Mouse (Mus musculus) retina, postnatal 1 day (tissue): ENCODE measurements around the gene Phldb2.

Experiments
- DNase-seq: peaks from one replicate; pipeline ENCODE4 v3.0.0-alpha.2; 2012

Gene Phldb2

DNA sequence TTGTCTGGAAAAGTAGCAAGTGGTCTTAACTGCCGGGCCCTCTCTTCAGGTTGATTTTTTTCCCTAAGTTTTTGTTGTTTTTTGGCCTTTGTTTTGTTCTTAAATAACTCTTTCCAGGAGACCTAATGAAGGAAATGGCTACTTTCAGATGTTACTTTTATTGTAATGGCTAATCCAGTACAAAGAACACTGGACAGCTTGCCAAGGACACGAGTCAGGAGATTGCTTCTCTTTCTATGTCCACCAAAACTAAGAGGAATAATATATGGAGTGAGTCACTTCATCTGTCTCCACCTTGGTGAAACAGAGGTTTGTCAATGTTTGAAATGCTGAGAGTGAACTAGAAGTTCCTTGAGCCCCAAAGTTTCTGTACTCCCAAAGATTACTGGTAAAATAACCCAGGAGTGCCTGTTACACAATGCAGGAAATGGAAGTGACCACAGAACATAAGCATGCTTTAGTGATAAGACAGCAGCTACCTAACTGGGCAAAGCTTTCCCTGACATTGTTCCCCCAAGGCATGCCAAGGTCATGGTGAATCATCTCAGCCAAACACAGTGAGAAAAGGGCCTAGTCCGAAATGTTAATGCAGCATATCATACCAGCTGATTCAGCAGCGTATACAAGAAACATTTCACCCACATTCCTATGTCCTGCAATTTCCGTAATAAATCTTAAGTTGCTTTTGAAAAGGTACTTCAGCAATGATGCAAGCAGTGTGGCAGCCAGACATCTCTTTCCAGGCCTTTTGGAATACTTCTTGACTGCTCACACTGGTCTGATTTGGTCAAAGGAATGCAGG, 115.7 kb downstream of the Phldb2 start:
- no peak for DNase-seq

DNA sequence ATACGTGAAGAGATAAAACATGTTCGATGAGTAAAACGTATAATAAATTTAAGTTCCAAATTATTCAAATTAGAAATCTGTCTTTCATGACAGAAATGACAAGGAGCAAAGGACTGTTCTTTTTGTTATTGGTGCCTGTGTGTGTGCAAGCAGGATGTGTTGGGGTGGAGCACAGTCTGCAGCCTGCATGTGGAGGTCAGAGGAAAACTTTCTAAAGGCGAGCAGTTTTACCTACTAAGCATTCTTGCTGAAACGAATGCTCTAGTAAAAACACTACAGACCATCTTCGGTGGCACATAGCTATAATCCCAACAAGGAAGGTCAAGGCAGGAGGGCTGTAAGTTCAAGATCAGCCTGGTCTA, 120.7 kb downstream of the Phldb2 start:
- DNase-seq, result no peak

DNA sequence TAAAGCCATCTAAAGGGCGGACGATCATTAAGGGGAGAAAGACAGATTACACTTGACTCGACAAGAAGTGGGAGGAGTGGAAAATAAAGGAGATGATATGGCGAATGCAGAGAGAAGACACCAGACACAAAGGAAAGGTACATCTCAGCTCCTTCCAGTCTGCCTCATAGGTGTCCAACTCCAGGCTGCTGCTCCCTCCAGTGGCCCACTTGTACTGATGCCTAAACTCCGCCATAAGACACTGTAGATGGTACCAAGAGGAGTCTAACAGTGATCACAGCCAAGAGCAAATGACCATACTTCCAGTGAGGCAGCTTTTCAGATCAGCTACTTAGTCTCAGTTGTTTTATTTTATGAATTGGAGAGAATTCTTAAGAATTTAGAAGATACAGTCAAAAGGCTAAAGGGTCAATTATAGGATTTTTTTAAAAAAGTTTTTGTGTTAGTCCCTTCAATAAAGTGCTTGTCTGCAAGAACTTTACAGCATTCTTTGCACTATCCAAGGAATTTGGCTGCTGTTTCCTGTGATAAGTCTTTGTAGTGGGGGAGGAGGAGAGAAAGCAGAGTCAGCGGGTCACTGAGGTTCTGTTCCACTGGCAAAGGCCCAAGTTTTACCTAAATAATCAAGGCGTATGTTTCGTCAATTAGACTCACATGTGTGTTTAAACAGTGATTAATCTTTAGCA, 121.2 kb downstream of the Phldb2 start:
- DNase-seq, result no peak

DNA sequence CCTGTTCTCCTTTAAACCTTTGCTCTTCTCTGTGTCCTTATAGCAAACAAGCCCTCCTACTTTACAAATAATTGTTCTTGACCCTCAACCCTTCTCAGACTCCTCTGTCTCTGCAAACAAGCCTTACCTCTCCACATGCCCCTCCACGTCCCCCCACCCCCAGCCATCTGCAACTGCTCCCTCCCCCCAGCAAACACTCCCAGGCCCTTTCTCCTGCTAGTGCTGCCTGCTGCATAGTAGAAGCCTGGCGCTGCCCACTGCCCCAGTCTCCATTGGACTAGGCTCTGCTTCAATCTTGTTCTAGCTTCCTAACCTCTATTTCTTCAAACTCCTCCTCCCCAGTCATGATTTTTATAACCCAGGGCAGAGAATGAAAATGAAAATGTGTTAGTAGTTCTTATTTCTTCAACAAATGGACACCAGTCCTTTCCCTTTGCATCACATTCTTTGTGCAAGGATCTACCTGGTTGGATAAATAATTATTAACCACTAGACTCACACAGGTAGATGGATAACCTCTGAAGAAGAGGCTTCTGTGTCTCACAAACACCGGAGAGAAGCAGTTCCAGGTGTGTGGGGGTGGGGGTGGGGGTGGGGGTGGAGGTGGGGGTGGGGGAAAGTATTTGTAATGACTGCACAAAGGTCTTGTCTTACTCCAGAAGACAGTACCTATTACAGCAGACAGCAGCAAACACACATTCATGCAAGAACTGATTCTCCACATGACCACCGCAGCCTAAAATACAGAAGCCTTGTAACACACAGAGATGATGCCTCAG, 122.1 kb downstream of the Phldb2 start:
- DNase-seq, result no peak

DNA sequence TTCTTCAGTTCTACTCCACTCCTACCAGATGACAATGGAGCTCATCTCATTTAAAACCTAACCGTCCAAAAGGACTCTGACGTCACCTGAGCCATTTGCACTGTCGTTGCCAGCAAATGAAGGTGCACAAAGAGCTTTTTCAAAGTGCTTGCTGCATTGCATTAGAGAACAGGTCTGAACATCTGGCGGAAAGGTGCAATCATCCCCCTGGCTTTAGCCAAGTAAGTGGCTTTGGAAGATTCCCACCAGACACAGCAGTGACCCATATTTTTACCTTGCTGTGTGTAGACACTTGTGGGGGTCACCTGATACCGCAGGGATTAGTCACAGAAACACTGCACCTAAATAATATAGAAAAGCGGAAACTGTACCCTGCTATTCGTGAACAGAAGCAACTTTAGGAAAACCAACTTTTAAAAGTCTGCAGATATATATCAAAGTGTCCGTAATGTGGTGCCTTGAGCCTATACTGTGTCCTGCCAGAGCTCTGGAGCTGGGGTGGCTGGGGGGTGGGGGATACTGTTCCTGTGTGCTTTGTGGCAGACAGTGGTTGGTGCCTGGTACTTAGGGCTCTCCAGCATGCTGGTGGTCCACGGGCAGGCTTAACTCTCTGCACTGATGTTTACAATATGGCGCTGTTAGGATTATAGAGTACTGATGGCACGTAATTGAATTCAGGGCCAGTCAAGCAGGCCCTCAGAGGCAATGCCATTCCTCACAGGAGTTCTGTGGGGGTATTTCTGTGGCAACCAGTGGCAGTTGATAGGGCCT, 123.1 kb downstream of the Phldb2 start:
- DNase-seq, result peak; percentile 23

DNA sequence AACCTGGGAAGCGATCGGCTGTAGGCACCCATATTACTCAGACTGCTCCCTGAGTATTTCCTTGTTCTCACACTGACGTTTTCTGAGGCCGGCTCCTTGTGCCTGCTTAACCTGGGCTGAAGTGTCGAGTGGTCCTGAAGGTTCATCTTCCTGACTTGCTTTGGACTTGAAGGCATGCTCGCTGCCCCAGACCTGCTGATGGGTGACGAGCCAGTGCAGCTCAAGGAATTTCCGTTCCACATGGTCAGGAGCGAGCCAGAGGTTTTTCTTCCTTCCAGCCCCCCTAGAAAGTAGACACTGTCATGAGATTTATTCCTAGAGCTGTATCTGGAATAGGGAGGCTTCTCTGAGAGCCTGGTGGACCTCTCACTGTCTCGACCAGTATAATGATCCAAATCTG, 128.1 kb downstream of the Phldb2 start:
- DNase-seq, result no peak

DNA sequence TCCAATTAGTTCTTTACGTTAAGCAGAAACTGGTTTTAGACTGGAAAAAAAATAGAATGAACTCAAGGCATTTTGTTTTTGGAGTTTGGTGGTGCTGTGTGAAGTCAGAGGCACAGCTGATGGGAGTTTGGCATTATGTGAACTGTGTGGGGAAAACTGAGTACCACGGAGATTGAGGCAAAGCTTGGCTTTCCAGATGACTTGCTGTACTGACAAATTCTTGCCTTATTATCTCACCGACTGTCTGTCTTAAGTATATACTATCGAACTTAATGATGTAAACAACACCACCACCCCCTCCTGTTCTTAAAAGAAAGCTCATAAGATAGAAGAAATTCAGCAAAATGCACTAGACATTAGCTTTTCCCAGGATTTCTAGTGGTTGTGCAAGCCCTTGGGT, 129.4 kb downstream of the Phldb2 start:
- no peak for DNase-seq

DNA sequence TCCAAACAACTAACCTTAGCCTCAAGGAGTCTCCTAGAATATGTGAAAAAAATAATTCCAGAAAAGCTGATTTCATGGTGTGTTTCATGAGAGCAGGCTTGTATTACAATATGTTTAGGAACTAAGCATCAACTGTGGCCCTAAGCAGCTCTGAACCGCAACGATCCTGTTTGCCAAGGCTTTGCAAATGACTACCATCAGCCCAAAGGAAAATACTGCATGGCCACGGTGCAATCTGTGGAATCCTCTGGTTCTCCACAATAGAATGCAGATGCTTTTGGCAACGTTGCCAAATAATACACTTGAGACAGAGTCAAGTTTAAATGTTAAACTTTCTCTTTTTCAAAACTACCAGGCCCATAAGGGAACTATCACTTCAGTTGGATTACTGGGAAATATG, 133.5 kb downstream of the Phldb2 start:
- DNase-seq, result no peak

DNA sequence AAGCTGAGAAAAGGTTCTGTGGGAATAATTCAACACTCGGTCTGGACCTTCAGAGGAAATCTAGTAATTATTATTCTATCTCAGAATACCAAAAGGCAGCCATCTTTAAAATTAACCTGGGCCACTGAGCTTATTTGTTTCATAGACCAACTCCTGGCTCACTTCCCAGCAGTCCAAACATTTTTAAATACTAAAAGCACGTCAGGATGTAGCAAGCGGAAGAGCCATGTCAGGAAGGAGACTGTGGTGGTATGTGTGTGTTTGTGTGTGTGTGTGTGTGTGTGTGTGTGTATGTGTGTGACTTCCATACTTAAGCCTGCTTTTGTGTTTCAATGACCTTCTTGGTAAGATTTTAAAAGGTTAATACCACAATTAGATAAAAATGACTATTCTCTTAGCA, 135.6 kb downstream of the Phldb2 start:
- no peak for DNase-seq

DNA sequence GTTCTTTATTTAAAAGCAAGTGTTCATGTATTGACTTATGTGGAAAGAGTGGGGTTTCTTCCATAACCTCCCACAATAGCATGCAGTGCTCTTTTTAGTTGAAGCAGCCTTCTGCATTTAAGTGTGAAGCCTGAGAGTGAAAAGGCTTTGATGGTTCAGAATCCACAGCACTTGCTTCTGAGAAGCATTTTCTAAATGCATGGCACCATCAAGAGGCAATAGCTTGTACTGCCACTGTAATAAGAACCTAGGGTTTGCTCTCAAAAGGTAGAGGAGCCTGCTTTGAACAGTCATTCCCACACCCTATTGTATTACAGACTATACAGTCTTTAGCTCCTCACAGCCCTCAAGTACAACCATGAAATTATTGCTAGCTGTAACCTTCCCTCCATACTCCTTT, 136.7 kb downstream of the Phldb2 start:
- DNase-seq, result no peak

DNA sequence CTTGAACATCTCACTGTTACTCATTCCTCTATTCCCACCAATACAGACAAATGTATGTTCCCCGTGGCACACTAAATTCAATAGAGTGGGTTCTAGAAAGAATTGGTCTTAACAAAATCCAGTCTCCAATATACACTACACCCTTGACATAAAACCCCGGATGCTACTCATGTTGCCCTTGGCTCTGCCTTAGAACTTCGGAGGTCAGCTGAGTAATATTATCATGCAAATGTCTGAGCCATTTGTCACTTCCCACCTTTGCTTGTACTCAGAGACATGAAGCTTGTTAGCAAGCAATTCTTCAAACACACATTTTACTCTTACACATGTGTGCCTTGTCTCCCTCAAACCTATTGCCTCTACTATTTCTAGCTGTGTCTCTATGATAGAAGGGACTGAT, 138.8 kb downstream of the Phldb2 start:
- DNase-seq, result no peak

DNA sequence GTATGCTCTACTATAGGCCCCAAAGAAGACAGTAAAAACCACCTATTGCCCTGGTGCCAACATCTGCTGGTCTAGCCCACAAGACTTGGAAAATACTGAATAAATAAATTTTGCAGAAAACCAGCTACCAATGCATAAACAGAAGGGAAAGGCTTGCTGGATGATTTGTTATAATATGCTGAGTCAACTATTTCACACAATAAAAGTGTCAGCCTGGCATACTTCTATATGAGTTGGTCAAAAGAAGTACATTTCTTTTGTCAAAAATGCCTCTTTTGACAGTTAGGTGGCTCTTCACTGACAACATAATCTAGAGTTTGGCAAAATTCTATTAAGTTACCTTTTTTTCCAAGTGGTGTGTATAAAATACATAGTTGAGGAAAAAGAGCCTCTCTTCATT, 141.6 kb downstream of the Phldb2 start:
- DNase-seq, result no peak

DNA sequence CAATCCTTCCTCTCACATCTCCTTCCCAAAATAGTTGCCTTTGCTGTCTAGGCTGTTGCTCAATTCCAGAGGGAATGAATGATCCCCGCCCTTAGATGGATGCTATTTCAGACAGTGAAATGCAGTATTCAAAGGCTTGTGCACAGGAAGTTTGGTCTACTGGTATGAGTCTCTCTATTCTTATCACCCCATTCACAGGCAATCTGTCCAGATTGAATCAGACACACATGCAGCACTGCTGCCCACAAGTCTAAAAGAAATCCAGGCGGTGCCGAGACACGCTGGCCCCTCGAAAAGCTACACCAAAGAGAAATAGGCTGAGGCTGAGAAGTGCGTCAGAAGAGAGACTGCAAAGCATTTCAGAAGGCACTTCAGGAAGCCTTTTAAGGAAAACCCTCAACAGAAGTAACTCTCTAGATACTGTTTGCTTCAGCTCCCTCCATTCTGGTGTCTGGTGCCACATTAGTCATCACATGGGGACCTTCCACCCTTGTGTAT, 142.5 kb downstream of the Phldb2 start:
- no peak for DNase-seq

DNA sequence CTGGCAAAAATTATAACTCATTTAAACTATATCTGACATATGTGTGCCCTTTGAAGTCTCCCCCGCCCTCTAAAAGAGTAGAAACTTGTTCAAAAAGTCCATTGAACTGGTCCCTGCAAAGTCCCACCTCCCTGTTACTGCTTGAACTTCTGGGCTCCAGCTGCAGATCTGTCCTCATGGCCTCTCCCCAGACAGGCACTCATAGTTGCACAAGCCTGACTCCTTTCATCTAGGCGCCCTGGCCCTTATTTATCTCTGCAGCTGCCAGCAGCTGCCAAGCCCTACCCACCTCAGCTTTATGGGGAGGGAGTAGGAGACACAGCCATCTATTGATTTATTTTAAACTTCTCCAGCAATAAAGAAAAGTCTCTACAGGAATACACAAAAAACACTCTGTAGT, 143.2 kb downstream of the Phldb2 start:
- no peak for DNase-seq

DNA sequence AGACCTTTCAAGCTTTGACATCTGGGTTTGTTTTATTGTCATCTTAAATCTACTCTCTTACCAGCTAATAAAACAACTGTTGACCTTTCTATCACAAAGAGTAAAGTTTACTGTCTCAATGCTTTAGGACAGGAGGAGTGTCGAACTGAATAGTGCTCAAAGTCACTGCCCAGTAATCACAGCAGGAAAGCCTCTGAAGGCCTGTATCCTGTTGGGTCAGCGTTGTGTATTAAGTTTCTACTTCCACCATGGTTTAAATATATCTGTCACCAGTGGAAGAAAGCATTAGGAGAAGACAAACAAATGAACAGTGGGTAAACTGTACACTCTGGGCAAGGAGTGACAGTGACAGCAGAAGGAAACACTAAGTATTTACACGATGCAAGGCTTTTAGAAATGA, 148.7 kb downstream of the Phldb2 start:
- DNase-seq, result no peak

DNA sequence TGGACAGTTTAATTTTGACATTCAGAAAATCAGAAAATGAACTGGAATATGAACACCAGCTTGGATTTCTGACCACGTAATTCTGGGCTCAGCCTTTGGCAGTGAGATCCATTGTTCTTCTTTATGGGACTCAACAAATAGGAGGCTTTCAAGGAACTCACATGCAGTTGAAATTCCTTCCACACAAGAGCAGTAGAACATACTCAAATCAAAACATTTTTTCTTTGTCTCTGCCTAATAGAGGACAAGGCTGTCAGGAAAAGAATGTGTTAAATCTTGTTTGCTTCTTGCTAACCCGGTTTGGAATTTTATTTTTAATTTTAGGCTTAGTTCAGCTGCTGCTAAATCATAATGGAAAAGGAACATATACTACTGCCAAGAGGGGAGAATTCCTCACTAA, 153.0 kb downstream of the Phldb2 start:
- DNase-seq, result no peak

DNA sequence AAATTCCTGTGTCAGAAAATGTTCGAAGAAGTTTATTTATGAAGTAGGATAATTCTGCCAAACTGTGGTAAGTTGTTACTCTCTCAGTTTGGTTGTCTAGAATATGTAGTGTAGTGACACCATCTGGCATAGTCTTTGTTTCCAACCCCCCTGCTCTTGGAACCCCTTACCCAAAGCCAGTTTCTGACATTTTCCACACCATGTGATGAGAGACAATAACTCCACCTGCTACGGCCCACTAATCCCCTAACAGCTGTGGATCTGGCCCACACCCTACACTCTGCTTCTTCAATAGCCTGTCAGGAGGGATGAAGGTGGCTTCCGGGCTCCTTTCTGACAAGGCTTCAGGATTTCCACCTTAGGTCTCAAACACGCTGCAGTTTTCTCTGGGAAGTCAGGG, 154.2 kb downstream of the Phldb2 start:
- DNase-seq, result peak; percentile 42

DNA sequence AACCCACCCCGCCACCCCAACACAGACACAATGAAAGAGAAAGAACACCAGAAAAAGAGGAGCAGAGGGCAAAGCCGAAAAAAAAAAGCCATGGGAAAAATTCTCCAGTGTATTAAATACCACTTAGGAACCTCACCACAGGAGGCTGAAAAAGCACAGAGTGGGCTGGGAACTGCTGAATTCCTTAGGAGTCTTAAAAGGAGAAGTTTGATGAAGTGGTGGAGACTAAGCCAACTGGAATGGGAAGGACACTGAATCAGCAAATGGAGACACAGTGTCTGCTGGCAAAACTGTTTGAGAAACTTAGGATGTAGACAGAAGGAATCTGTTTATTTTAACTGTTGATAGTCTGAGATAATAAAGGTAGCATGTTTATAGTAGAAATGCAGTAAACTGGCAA, 154.8 kb downstream of the Phldb2 start:
- no peak for DNase-seq

DNA sequence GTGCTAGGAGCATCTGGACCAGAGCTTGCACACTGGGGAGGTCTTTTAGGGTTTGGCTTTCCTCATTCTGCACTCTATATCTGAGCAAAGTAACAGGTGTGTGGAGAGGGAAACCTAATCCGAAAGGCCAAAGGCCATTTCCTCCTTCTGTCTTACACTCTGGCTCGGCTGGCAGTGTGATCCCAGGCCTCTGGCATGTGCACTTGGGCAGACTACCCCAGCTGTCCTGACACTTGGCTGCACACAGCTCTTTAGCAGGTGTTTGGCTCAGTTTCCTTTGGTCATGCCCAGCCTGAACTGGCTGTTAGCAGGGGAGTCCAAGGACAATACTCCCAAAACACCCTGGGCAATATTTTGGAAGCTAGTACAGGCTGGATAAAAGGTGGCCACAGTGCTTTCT, 156.6 kb downstream of the Phldb2 start:
- DNase-seq, result no peak

DNA sequence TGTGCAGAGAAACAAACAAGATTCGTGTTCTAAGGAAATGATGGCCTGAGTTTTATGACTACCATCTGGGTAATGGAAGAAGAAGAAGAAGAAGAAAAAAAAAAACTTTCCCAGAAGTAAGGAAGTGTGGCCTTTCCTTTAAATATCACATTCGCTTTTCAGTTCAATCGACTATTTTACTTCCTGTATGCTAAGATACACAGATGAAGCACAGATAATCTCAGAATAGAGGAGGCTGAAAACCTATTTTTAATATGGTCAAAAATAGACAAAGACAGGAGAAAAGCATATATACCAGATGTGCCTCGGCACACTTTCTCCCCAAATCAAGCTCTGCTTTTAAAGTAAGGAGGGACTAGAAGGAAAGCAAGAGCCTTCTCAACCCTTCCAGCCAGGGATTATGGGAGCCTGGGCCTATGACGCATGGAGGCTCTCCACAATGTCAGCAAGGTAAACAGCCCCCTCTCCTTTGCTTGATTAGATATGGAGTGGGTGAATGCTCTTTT, 158.2 kb downstream of the Phldb2 start:
- no peak for DNase-seq

DNA sequence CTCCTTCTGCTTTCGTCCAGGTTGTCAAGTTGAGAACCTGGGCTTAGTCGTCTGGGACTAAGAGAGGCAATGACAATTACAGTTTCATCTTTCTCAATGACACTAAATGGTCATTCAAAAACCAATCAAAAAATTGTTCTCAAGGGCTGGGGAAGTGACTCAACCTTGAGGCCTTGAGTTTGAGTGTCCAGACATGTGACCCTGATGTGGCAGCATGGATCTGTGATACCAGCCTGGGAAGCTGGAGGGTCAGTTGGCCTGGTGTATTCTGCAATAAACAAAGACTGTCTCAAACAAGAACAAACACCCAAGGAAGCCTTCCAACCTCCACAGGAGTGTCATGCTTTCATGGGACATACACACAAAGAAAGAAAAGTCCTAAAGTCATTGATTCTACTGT, 160.6 kb downstream of the Phldb2 start:
- no peak for DNase-seq

DNA sequence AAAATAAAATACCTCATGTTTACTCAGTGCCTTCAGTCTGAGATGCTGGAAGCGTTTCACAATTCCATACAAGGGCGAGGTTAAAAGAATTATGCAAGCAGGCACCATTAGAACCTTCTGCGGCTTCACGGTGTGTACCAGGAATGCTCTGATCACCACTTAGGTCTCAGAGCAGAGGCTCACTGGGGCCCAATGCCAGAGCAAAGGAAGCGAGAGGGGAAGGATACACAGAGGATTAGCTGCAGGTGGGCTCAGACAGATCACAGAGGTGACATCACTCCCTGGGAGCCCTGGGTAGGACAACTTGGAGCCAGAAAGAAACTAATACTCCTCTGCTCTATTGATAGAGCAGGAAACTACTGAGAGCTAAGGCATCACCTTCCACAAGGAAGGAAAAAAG, 162.1 kb downstream of the Phldb2 start:
- no peak for DNase-seq

DNA sequence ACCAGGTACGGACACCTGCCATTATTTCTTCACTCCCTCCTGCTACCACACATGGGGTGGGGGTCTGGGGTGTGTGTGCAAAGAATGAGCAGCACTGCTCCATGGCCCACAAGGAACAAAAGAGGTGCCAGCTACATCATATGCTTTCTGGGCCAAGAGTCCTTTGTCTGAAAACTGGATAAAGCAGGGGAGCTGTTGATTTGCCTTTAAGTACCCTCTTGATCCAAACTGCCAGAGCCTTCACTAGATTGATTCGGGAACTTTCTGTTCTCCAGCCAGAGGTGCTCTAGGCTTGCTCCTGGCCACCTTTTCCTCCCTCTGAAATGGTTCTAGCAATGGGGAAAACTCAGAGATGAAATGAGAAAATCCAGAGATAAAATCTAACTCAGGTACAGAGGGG, 164.1 kb downstream of the Phldb2 start:
- DNase-seq, result no peak
